Mouse (Mus musculus): ENCODE results near the gene Itpr3.

The Itpr3 gene

DNA sequence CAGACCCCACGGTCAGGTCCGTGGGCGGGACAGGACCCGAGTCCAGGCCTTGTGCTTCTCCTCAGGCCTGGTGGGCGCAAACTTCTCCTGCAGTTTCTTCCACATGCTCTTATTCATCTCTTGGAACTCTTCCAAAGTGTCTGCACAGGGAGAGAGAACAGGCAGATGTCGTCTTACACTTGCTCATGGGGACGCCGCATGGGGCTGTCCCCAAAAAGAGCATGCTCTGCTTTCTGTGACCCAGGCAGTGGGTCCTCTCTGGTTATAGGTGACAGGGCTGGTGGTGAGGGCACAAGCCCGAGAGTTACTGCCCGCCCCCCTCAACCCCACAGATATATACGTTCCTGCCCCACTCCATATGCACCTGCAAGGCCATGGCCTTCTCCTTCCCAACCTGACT lies 65.6 kb downstream of the Itpr3 start:
- DNase-seq = no peak

DNA sequence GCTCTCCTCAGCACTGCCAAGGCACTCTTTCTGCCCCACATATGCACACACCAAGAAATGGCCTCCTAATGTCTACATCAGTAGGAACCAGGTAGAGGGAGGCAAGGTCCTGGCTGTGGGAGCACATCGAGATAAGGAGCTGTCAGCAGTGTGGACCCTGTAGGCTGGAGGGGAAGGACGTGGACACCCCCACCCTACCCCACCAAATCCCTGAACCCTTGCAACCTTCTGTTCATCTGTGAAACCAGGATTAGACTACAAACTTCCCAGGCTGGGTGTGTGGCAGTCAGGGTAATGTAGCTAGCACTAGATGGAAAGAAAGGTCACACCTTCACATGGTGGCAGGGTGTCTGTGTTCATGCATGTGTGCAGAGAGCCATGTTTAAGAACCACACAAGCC lies 66.0 kb downstream of the Itpr3 start:
- no peak for DNase-seq

- DNase-seq = no peak
These were observed 66.8 kb downstream of the Itpr3 start for GRCm38 (mm10) chr17:27123813-27124375.

- DNase-seq = peak; percentile 82
These were observed 68.1 kb downstream of the Itpr3 start for GRCm38 (mm10) chr17:27125185-27125584.

DNA sequence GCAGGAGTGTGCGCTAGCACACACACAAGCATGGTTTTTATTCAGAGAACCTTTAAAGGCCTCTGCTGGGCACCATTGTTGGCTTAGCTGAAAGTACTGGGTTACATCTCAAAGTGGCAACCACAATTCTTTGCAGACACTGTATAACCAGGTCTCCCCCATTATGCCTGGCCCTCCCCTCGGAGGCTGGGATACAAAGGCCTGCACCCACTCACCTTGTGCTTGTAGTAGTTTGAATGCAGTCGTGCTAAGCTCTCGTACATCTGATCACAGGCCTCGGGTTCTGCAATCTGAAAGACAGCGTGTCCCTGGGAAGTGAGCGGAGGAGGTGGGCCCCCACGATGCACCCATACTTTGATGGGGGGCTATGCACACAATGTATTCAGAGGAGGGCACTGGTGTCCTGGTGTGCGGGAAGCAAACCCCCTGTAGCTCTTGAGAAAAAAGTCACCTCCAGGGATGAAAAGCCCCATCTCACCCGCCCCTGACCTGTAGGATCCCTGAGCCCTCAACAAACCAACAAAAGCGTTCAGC lies 68.6 kb downstream of the Itpr3 start:
- no peak for DNase-seq

DNA sequence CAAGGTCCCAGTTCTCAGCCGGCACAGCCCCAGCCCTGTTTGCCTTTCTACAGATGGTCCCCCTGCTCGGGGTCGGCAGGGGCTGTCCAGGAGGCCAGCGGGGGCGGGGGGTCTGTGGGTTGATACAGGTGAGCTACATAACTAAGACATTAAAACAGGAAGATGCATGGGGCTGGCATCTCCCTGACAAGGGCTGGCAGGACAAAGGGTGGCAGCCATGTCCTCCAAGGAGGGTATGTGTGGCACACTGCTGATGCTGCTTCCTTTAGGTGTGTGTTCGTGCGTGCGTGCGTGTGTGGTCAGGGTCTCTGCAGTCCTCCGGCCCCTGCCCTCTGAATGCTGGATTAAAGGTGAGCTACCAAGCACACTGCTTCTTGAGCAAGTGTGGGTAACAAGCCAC lies 69.9 kb downstream of the Itpr3 start:
- no peak for DNase-seq

DNA sequence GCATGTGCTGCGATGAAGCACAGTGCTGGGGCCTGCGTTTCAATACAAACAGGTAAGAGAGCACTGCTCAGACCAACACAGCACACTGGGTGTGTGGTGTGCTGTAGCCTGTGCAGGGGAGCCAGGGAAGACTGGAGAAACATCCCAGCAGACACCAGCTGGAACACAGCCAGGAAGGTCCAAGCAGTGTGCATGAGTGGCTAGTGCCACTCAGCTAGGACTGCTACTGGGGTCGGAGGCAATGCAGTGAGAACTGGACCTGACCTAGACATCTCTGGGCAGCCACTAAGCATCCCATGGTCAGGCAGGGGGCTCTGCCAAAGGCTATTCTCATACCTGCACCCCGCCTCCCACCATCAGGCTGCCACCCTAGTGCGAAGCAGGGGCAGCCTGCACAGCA lies 71.1 kb downstream of the Itpr3 start:
- no peak for DNase-seq

DNA sequence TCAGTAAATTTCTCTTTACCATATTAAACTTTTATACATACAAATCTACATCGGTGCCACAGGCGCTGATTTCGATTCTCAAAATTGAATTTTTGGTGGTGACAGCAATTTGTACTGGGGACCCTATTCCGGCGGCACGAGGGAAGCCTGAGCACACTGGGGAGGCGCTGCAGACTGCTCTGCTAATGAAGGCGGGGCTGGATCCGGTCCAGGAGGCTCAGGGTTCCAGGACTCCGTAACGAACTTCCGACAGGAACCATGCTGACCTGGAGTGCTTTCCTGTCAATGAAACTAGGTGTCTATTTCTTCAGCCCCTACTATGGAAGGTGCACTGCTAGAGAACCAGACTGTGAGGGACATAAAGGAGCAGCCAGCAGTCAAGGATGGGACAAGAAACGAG lies 72.2 kb downstream of the Itpr3 start:
- no peak for DNase-seq

- no peak for DNase-seq
These were observed 72.7 kb downstream of the Itpr3 start for GRCm38 (mm10) chr17:27129819-27130218.

DNA sequence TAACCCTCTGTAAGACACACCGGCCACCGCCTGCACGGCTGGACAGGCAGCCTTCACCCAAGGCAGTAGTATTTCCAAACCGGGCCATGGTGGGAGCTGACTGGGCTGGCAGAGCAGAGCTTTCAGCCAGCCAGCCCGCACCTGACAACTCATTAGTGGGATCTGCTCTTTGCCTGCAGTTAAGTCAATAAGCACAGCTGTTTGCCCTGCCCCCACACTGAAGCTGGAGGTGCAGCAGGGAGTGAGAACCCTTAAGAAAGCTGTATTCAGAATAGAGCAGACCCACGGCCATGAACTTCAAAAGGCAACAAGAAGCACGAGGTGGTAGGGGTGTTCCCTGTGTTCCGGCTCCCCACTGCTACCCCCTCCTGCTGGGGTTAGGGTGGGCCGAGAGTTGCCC lies 73.1 kb downstream of the Itpr3 start:
- no peak for DNase-seq

GRCm38 (mm10) chr17:27131240-27131665 lies 74.1 kb downstream of the Itpr3 start:
- no peak for DNase-seq

DNA sequence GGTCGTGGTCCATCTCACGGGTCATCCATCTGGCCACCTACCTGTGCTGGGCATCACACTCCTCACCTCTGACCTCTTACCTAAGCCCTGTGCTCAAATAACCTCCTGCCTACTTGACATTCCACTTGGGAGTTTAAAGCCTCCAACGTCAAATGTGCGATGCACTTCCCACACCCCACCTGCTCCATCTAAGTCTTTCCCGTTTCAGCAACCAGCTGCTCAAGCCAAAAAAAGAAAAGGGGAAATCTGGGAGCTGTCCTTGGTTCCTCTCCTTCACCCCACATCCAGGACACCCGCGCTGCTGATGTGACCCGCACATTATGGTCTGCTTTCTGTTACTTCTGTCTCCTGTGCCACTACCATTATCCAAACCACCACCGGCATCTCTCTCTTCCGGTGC lies 75.1 kb downstream of the Itpr3 start:
- DNase-seq = no peak

- DNase-seq = peak; percentile 99
These were observed 76.5 kb downstream of the Itpr3 start, which contains the start of gene Uqcc2 for GRCm38 (mm10) chr17:27133551-27134141. Uqcc2 (minus strand) TSS chr17:27133916.

DNA sequence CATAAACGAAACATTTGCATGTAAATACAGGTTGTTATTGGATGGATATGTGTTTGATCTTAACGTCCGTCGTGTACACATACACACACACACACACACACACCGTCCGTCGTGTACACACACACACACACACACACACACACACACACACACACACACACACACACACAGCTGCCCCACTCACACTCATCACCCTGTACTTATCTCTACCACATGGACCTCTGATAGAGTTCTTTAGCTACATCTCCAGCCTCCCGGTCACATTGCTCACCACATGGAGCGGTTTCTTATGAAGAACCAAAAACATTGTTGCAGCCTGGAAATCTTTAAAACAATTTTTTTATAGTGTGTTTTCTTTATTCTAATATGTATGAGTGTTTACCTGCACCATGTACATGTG lies 77.1 kb downstream of the Itpr3 start:
- no peak for DNase-seq

DNA sequence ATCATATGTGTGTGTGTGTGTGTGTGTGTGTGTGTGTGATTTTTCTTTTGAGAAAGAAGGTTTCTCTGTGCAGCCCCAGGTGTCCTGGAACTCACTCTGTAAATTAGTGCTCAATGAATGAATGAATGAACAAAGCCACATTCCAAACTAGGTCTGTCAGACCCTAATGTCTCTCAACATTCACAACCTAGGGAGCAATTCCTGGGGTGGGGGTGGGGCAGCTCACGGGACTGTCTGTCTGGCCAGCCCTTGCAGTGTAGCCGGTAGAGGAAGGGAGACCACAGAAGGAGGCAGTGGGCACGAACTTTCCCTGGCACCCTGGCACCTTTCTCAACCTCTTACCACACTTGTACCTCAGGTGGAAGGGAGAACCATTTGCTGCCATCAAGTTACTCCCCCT lies 77.6 kb downstream of the Itpr3 start:
- no peak for DNase-seq

DNA sequence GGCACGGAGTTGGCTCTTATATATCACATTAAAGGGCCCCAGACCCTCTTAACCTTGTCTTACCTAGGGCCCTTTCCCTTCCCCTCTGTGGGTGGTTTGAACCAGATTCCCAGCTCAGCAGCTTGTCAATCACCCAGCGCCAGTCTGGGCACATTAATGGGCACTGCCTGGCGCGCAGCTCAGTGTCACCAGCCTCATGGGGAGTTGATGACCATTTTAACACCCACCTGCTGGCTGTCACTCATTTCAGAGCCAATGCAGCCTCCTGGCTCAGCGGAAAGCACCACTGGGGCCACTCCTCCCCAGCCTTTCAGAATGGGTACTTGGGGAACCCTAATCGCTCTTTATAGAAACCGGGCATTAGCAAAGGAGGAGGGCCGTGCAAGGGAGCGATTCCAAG lies 81.3 kb downstream of the Itpr3 start:
- DNase-seq = no peak

GRCm38 (mm10) chr17:27139304-27139703 lies 82.2 kb downstream of the Itpr3 start:
- DNase-seq = no peak

- DNase-seq = no peak
These were observed 83.2 kb downstream of the Itpr3 start for GRCm38 (mm10) chr17:27140262-27140661.

GRCm38 (mm10) chr17:27141971-27142450 lies 84.9 kb downstream of the Itpr3 start:
- DNase-seq = no peak

- DNase-seq = no peak
These were observed 87.0 kb downstream of the Itpr3 start for GRCm38 (mm10) chr17:27144152-27144551.

DNA sequence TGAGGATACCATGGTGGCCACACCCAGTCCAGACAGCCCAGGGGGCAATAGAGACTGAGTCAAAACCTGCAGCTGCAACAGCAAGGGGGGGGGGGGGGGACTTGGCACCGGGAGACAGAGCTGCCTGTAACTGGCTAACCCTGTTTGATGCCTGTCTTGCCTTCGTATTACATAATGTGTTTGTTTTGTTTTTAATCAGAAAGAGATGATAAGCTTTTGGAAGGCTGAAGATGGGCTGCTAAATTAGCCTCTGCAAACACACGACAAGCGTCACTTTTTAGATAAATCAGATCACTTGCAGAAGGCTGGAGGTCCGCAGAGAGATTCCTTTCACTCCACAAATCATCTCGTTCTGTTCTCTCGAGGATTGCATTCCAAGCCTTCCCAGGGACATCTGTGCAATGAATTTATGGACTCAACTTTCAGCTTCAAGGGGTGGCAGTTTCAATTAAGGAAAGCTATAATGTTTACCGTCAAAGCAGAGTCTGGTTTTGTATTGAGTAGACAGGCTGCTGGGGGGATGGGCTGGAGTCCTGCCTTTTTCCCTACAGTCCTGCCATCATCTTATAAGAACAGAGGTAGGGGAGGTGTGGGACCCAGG lies 89.3 kb downstream of the Itpr3 start:
- no peak for DNase-seq

GRCm38 (mm10) chr17:27150871-27151270 lies 93.8 kb downstream of the Itpr3 start:
- DNase-seq = no peak

DNA sequence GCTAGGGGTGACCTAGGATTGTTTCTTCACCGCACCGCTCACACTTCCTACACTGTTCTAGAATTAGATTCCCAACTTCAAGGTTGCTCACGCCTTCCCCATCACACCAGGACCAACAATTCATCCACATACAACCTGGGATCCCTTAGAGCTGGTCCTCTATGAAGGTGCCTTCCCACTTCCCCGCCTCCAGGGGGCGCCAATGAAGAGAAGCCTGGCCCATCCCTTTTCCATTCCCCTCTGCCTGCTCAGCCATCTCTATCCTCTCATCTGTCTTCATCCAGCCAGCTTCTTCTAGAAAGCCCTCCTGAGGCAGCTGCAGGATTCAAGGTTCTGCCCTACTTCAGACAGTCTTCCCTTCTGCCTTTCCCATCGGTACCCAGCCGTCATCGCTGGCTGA lies 94.3 kb downstream of the Itpr3 start:
- DNase-seq = no peak

DNA sequence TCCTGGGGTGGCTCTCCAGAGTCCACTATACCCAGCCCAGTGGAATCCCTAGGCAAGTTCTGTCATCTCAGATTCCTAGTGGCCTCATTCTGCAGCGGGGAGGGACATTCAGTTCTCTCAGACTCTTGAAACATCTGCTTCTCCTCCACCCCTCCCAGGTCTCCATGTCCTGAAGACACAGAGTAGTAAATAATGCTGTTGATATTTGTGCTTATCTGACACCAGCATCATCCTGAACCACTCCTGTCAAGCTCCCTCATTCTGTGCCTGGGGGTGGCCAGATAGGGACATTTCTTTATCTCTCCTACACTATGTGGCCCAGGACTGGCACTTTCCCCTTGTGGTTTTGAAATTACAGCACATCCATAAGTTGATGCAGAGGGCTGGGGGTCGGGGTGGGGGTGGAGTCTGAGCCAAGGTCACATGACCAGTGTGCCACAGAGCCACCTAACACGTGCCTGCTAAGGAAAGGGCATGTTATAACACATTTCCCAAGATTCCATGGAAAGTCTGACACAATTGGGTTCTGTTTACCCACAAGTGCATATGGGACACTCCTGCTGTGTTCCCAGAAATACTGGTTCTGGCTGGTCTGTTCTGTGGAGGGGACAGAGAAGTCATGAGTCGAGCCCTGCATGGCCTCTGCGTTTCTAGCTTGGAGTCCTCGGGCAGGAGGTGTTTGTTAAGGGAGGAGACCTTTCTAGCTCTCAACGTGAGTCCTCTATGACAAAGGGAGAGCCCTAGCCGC lies 96.0 kb downstream of the Itpr3 start:
- no peak for DNase-seq
